Mouse (Mus musculus): ENCODE results near the gene Uaca. TPM values are rescaled to one million over a fixed set of nuclear protein-coding genes. Genes with fewer than 3 reads are reported as not detected.
A peak's percentile ranks its signal among the peaks of the same experiment; 100 is the strongest.

Gene Uaca
- polyA plus RNA-seq, 1 experiment from 2014 or later: 22.0 TPM

- peak; percentile 83 for ATAC-seq
- H3K4me3 ChIP-seq (replicated peaks): no peak overlapping the region
- WGBS: 64% methylated on average over 8 of the region's 8 CpGs
- H3K27ac ChIP-seq: no peak overlapping the region
- H3K9ac ChIP-seq (replicated peaks): no peak overlapping the region
- peaks cover 21% of the 10 kb centered on the region for H3K4me1 ChIP-seq (replicated peaks)
- no peak overlapping the region for H3K4me2 ChIP-seq (replicated peaks)
- no peaks in the 10 kb centered on the region for H3K9me3 ChIP-seq
- no peaks in the 10 kb centered on the region for H3K36me3 ChIP-seq
- H3K27me3 ChIP-seq: peaks cover 41% of the 10 kb centered on the region
Measured at GRCm38 (mm10) chr9:60895486-60896110, 101.3 kb downstream of the Uaca start.

- Histone ChIP-seq H3K4me3 (replicated peaks) (no peak overlapping the region), H3K4me1 (replicated peaks) (peaks cover 32% of the 10 kb centered on the region), H3K4me2 (replicated peaks) (no peak overlapping the region), H3K9ac (replicated peaks) (no peak overlapping the region), H3K27me3 (peaks cover 37% of the 10 kb centered on the region), H3K9me3 (no peaks in the 10 kb centered on the region), H3K27ac (no peak overlapping the region), H3K36me3 (no peaks in the 10 kb centered on the region)
- 90% methylated on average over 5 of the region's 5 CpGs for WGBS
- ATAC-seq: no peak
Measured at GRCm38 (mm10) chr9:60898291-60899020, 104.1 kb downstream of the Uaca start.

- ATAC-seq: no peak
Measured at GRCm38 (mm10) chr9:60899201-60899600, 104.9 kb downstream of the Uaca start.

GRCm38 (mm10) chr9:60899797-60900459 is 105.6 kb downstream of the Uaca start:
- WGBS: 73% methylated on average over 3 of the region's 3 CpGs
- Histone ChIP-seq H3K9ac (replicated peaks) (no peak overlapping the region), H3K27me3 (peaks cover 22% of the 10 kb centered on the region), H3K36me3 (no peaks in the 10 kb centered on the region), H3K4me2 (replicated peaks) (no peak overlapping the region), H3K4me1 (replicated peaks) (peaks cover 32% of the 10 kb centered on the region), H3K9me3 (no peaks in the 10 kb centered on the region), H3K27ac (no peak overlapping the region), H3K4me3 (replicated peaks) (no peak overlapping the region)
- ATAC-seq: no peak

More at GRCm38 (mm10) chr9:60899201-60899600, 104.9 kb downstream of the Uaca start:
- H3K27me3 ChIP-seq: peaks cover 30% of the 10 kb centered on the region
- no peak overlapping the region for H3K4me2 ChIP-seq (replicated peaks)
- H3K36me3 ChIP-seq: no peaks in the 10 kb centered on the region
- H3K4me1 ChIP-seq (replicated peaks): peaks cover 32% of the 10 kb centered on the region
- H3K9ac ChIP-seq (replicated peaks): no peak overlapping the region
- H3K4me3 ChIP-seq (replicated peaks): no peak overlapping the region
- no peaks in the 10 kb centered on the region for H3K9me3 ChIP-seq
- no peak overlapping the region for H3K27ac ChIP-seq
- WGBS: 38% methylated on average over 4 of the region's 4 CpGs

- Histone ChIP-seq H3K4me2 (replicated peaks) (no peak overlapping the region), H3K27ac (no peak overlapping the region), H3K36me3 (no peaks in the 10 kb centered on the region), H3K27me3 (no peaks in the 10 kb centered on the region), H3K9me3 (no peaks in the 10 kb centered on the region), H3K9ac (replicated peaks) (no peak overlapping the region), H3K4me3 (replicated peaks) (no peak overlapping the region), H3K4me1 (replicated peaks) (no peaks in the 10 kb centered on the region)
- WGBS: 78% methylated on average over 1 of the region's 1 CpGs
- ATAC-seq: no peak
Measured at GRCm38 (mm10) chr9:60912266-60912665, 117.9 kb downstream of the Uaca start.

GRCm38 (mm10) chr9:60913626-60914025 is 119.3 kb downstream of the Uaca start:
- Histone ChIP-seq H3K27ac (no peak overlapping the region), H3K4me2 (replicated peaks) (no peak overlapping the region), H3K4me3 (replicated peaks) (no peak overlapping the region), H3K4me1 (replicated peaks) (no peaks in the 10 kb centered on the region), H3K27me3 (no peaks in the 10 kb centered on the region; the same call in 1 of the 2 replicates), H3K9ac (replicated peaks) (no peak overlapping the region), H3K36me3 (no peaks in the 10 kb centered on the region), H3K9me3 (no peaks in the 10 kb centered on the region)
- WGBS: 89% methylated on average over 3 of the region's 3 CpGs
- ATAC-seq: no peak

- no peak overlapping the region for H3K9ac ChIP-seq (replicated peaks)
- no peak overlapping the region for H3K27ac ChIP-seq
- no peak overlapping the region for H3K4me2 ChIP-seq (replicated peaks)
- no peaks in the 10 kb centered on the region for H3K4me1 ChIP-seq (replicated peaks)
- no peaks in the 10 kb centered on the region for H3K36me3 ChIP-seq
- H3K4me3 ChIP-seq (replicated peaks): no peak overlapping the region
- peaks cover 3% of the 10 kb centered on the region; the same call in 1 of the 2 replicates for H3K27me3 ChIP-seq
- 49% methylated on average over 8 of the region's 8 CpGs for WGBS
- no peak for ATAC-seq
- no peaks in the 10 kb centered on the region for H3K9me3 ChIP-seq
Measured at GRCm38 (mm10) chr9:60919936-60920672, 125.8 kb downstream of the Uaca start.

- no peak overlapping the region for H3K9ac ChIP-seq (replicated peaks)
- WGBS: 78% methylated on average over 10 of the region's 10 CpGs
Measured at GRCm38 (mm10) chr9:60920673-60921062, 126.3 kb downstream of the Uaca start.

GRCm38 (mm10) chr9:60921287-60921686 is 126.9 kb downstream of the Uaca start:
- ATAC-seq: no peak
- WGBS: 98% methylated on average over 4 of the region's 4 CpGs
- H3K9me3 ChIP-seq: no peaks in the 10 kb centered on the region

More at GRCm38 (mm10) chr9:60920673-60921062, 126.3 kb downstream of the Uaca start:
- no peak for ATAC-seq
- Histone ChIP-seq H3K36me3 (no peaks in the 10 kb centered on the region), H3K4me3 (replicated peaks) (no peak overlapping the region), H3K27ac (no peak overlapping the region), H3K4me2 (replicated peaks) (no peak overlapping the region), H3K27me3 (peaks cover 3% of the 10 kb centered on the region; the same call in 1 of the 2 replicates), H3K4me1 (replicated peaks) (no peaks in the 10 kb centered on the region), H3K9me3 (no peaks in the 10 kb centered on the region)

GRCm38 (mm10) chr9:60921831-60922230 is 127.5 kb downstream of the Uaca start:
- no peak overlapping the region for H3K4me2 ChIP-seq (replicated peaks)
- H3K4me3 ChIP-seq (replicated peaks): no peak overlapping the region
- H3K9me3 ChIP-seq: no peaks in the 10 kb centered on the region
- no peaks in the 10 kb centered on the region for H3K36me3 ChIP-seq
- H3K9ac ChIP-seq (replicated peaks): no peak overlapping the region
- ATAC-seq: no peak
- WGBS: 87% methylated on average over 5 of the region's 5 CpGs
- H3K27me3 ChIP-seq: peaks cover 3% of the 10 kb centered on the region; the same call in 1 of the 2 replicates
- H3K27ac ChIP-seq: no peak overlapping the region
- no peaks in the 10 kb centered on the region for H3K4me1 ChIP-seq (replicated peaks)

More at GRCm38 (mm10) chr9:60921287-60921686, 126.9 kb downstream of the Uaca start:
- H3K9ac ChIP-seq (replicated peaks): no peak overlapping the region
- H3K4me3 ChIP-seq (replicated peaks): no peak overlapping the region
- H3K27me3 ChIP-seq: peaks cover 3% of the 10 kb centered on the region; the same call in 1 of the 2 replicates
- no peak overlapping the region for H3K27ac ChIP-seq
- no peaks in the 10 kb centered on the region for H3K4me1 ChIP-seq (replicated peaks)
- no peaks in the 10 kb centered on the region for H3K36me3 ChIP-seq
- no peak overlapping the region for H3K4me2 ChIP-seq (replicated peaks)

GRCm38 (mm10) chr9:60926301-60926700 is 132.0 kb downstream of the Uaca start:
- Histone ChIP-seq H3K4me3 (replicated peaks) (no peak overlapping the region), H3K9ac (replicated peaks) (no peak overlapping the region), H3K27me3 (no peaks in the 10 kb centered on the region), H3K9me3 (no peaks in the 10 kb centered on the region), H3K4me1 (replicated peaks) (no peaks in the 10 kb centered on the region), H3K4me2 (replicated peaks) (no peak overlapping the region), H3K27ac (no peak overlapping the region), H3K36me3 (no peaks in the 10 kb centered on the region)
- no peak for ATAC-seq
- 78% methylated on average over 9 of the region's 9 CpGs for WGBS
